Mouse (Mus musculus) hindbrain, embryonic 12.5 days (tissue): ENCODE results near the gene Lingo1. TPM values are rescaled to one million over a fixed set of nuclear protein-coding genes. Genes with fewer than 3 reads are reported as not detected.
A peak's percentile ranks its signal among the peaks of the same experiment; 100 is the strongest.

ENCODE experiments used
- ATAC-seq: fragments of 200-750 bp; cut with Nextera tagmentation; 2 replicates; pipeline ENCODE4 v1.8.0; 2017; ENCODE audit warnings: moderate TSS enrichment; ENCODE audit not compliant: low FRiP score
- H3K27ac ChIP-seq: fragments of 300-500 bp; sonication (generic); 2 replicates; pipeline ENCODE4 v1.5.1; 2016; ENCODE audit warnings: mild to moderate bottlenecking
- H3K27me3 ChIP-seq: fragments of 300-500 bp; sonication (generic); 2 replicates; pipeline ENCODE4 v1.6.1; 2016; ENCODE audit warnings: mild to moderate bottlenecking
- H3K36me3 ChIP-seq: fragments of 300-500 bp; sonication (generic); 2 replicates; pipeline ENCODE4 v1.6.1; 2016; ENCODE audit warnings: mild to moderate bottlenecking
- H3K4me1 ChIP-seq: fragments of 300-500 bp; sonication (generic); 2 replicates; pipeline ENCODE4 v1.6.1; 2016
- H3K4me2 ChIP-seq: fragments of 300-500 bp; sonication (generic); replicated peaks from 2 replicates; pipeline ENCODE4 v1.6.1; 2016; ENCODE audit warnings: mild to moderate bottlenecking
- H3K4me3 ChIP-seq: fragments of 300-500 bp; sonication (generic); 2 replicates; pipeline ENCODE4 v1.5.1; 2016; ENCODE audit warnings: mild to moderate bottlenecking
- H3K9ac ChIP-seq: fragments of 300-500 bp; sonication (generic); 2 replicates; pipeline ENCODE4 v1.6.1; 2016; ENCODE audit warnings: mild to moderate bottlenecking, moderate library complexity
- H3K9me3 ChIP-seq: fragments of 300-500 bp; sonication (generic); replicated peaks from 2 replicates; pipeline ENCODE4 v1.6.1; 2016; ENCODE audit warnings: mild to moderate bottlenecking
- WGBS: fragments of 180-500 bp; shearing (Covaris S2); methylation state at CpG from one replicate; pipeline ENCODE4 v1.1.7; 2016; 5-methylcytosine and 5-hydroxymethylcytosine counted together
- polyA plus RNA-seq: library from polyadenylated mRNA; unstranded; fragments of >200 nt; fragmentation: Nextera tagmentation; extraction: Ambion mirVana; gene quantifications from 2 replicates; pipeline ENCODE4 v1.2.1, GENCODE M21; 2016

Gene Lingo1
- polyA plus RNA-seq, 1 experiment from 2014 or later: 35.6 TPM

DNA sequence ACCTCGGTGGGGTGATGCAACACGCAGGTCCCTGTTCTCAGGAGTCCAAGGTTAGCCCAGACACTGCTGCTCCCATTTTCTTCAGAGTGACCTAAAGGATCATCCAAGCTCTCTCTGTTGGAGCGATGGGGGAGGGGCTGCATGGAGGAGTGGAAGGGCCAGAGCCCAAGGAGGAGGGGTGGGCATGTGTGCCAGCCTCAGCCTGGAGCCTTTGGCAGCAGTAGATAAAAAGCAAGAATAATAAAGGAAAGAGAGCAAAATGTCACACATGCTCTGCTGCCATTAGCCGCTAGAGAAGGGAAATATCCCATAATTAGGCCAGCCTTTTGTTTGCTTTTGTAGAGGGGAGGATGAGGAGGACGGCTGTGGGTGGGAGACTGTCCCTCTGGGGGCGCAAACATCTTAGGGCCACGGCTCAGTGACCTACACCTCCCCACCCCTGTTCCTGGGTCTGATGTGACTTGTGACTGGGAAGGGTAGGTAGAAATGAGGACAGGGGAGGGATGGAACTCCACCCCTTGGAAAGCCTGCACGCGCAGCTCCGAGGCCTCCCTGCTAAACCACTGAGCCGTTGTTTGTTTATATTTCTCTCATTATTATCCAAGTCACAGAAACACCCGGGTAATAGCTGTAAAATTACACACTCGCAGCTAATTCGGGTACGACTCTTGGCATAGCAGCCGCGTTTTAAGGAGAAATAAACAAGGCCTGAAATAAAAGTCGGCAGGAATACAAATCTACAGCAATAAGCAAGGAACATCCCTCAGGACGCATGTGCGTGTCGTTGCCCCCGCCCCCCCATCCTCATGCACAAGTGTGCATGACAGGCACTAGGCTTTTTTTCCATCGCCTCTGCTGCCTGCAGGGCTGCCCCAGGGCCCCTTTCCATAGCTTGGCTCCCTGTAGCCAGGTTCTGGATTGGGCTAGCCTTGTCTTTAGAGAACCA, 223.5 kb downstream of the Lingo1 start:
- Histone ChIP-seq H3K4me2 (no peak overlapping the region), H3K27me3 (no peaks in the 10 kb centered on the region), H3K9me3 (no peaks in the 10 kb centered on the region), H3K27ac (0 out of 2 replicates have a peak overlapping the region, but pooled peaks have one; percentile 30), H3K4me3 (no peak overlapping the region), H3K4me1 (peaks cover 21% of the 10 kb centered on the region; the same call in 1 of the 2 replicates), H3K9ac (no peak overlapping the region; the same call in 1 of the 2 replicates), H3K36me3 (no peaks in the 10 kb centered on the region)
- ATAC-seq: 0 out of 2 replicates have a peak, but pooled peaks have one; percentile 32
- WGBS: 59% methylated on average over 23 of the region's 23 CpGs

Other genes with a start within 250 kb of the Lingo1 start
- 0.29 and 0.54 TPM in 2 replicates for gene Odf3l1, start 68.2 kb upstream of the Lingo1 start, polyA plus RNA-seq
- gene Cspg4, start 68.6 kb upstream of the Lingo1 start, polyA plus RNA-seq: 6.8 and 8.9 TPM in 2 replicates
- 7.2 and 7.3 TPM in 2 replicates for gene Snx33, start 131.9 kb upstream of the Lingo1 start, polyA plus RNA-seq
- 60.9 and 62.7 TPM in 2 replicates for gene Imp3, start 141.0 kb upstream of the Lingo1 start, polyA plus RNA-seq
- 24.7 and 25.3 TPM in 2 replicates for gene Snupn, start 154.4 kb upstream of the Lingo1 start, polyA plus RNA-seq
- gene Ptpn9, start 198.5 kb upstream of the Lingo1 start, polyA plus RNA-seq: 34.0 and 34.9 TPM in 2 replicates